ENCODE assay signal across 7 mouse cellular contexts in genomic region chr17:28349901-28350465, GRCm38 (mm10). TPM values are rescaled to one million over a fixed set of nuclear protein-coding genes. Genes with fewer than 3 reads are reported as not detected.
DNase-seq lines count a peak whose midpoint lies in the region; ATAC-seq and TF ChIP-seq lines count a peak whose summit lies in the region.

No protein-coding gene starts in this region.

- no peak overlapping the region for H3K27ac ChIP-seq in ES-E14 (ENCODE audit: insufficient read depth, low read depth, low read length, poor library complexity, severe bottlenecking)
- H3K27ac ChIP-seq in forebrain, embryonic 15.5 days (replicated peaks) = peak overlapping the region; percentile 44; the same call in 1 of the 2 replicates
- peak overlapping the region; percentile 99 for H3K27ac ChIP-seq in intestine, embryonic 14.5 days (ENCODE audit: low read depth)
- H3K27ac ChIP-seq in lung, postnatal 0 days (ENCODE audit: low read length) = peak overlapping the region; percentile 98

- ATAC-seq in forebrain, embryonic 15.5 days (replicated peaks) = peak; percentile 58
- ATAC-seq in intestine, embryonic 14.5 days (replicated peaks; ENCODE audit: low FRiP score, low TSS enrichment, low read depth) = peak; percentile 46
- ATAC-seq in lung, postnatal 0 days = peak; percentile 50
- ATAC-seq in erythroid progenitor cell, adult 5-6 weeks (replicated peaks; ENCODE audit: low FRiP score, poor library complexity, severe bottlenecking) = no peak

- peaks cover 11% of the 10 kb centered on the region for H3K27me3 ChIP-seq in forebrain, embryonic 15.5 days
- no peaks in the 10 kb centered on the region for H3K27me3 ChIP-seq in intestine, embryonic 14.5 days (replicated peaks; ENCODE audit: control insufficient read depth, insufficient read depth, low read length)
- no peaks in the 10 kb centered on the region for H3K27me3 ChIP-seq in lung, postnatal 0 days (replicated peaks; ENCODE audit: insufficient read depth, low read length)

- no peak for TF ChIP-seq EP300 in lung, postnatal 0 days (IDR thresholded peaks at IDR 0.05)

- no peaks in the 10 kb centered on the region for H3K36me3 ChIP-seq in ES-E14 (ENCODE audit: control insufficient read depth, insufficient read depth, low read length, poor library complexity, severe bottlenecking)
- no peaks in the 10 kb centered on the region for H3K36me3 ChIP-seq in forebrain, embryonic 15.5 days
- no peaks in the 10 kb centered on the region for H3K36me3 ChIP-seq in intestine, embryonic 14.5 days (ENCODE audit: control insufficient read depth, insufficient read depth, low read length)
- no peaks in the 10 kb centered on the region for H3K36me3 ChIP-seq in lung, postnatal 0 days (ENCODE audit: insufficient read depth, low read length)

- H3K4me3 ChIP-seq in ES-E14 (ENCODE audit: insufficient read depth in 1 of 2, low read depth in 1 of 2, low read length in 2 of 2, poor library complexity in 1 of 2, severe bottlenecking in 1 of 2) = peak overlapping the region; percentile 73 to 93
- H3K4me3 ChIP-seq in forebrain, embryonic 15.5 days = peak overlapping the region; percentile 56
- peak overlapping the region; percentile 82 for H3K4me3 ChIP-seq in intestine, embryonic 14.5 days (ENCODE audit: low read depth, low read length)
- H3K4me3 ChIP-seq in lung, postnatal 0 days (ENCODE audit: low read depth, low read length) = peak overlapping the region; percentile 76

- TF ChIP-seq CTCF in lung, postnatal 0 days (IDR thresholded peaks at IDR 0.05) = no peak

- no peaks in the 10 kb centered on the region for H3K9me3 ChIP-seq in ES-E14 (ENCODE audit: control insufficient read depth, insufficient read depth, low read depth, low read length)
- H3K9me3 ChIP-seq in forebrain, embryonic 15.5 days = no peaks in the 10 kb centered on the region
- no peaks in the 10 kb centered on the region for H3K9me3 ChIP-seq in intestine, embryonic 14.5 days (ENCODE audit: control insufficient read depth, low read length)
- H3K9me3 ChIP-seq in lung, postnatal 0 days (ENCODE audit: low read length) = no peaks in the 10 kb centered on the region

- DNase-seq in 3T3-L1 (ENCODE audit: low read depth, low spot score) (peak; percentile 43), ES-E14 (ENCODE audit: low read depth, low spot score) (no peak)
- no peak for DNase-seq in intestine, embryonic 14.5 days (ENCODE audit: low spot score)
- no peak for DNase-seq in lung, postnatal 0 days (ENCODE audit: low spot score)
- DNase-seq in right cerebral cortex, postnatal 4 days = no peak

- peak overlapping the region; percentile 83 for H3K4me2 ChIP-seq in forebrain, embryonic 15.5 days (replicated peaks)
- H3K4me2 ChIP-seq in intestine, embryonic 14.5 days (ENCODE audit: low read length) = peak overlapping the region; percentile 94
- peak overlapping the region; percentile 75 for H3K4me2 ChIP-seq in lung, postnatal 0 days (replicated peaks; ENCODE audit: low read depth, low read length)

- peak overlapping the region; percentile 47 for H3K9ac ChIP-seq in ES-E14 (ENCODE audit: insufficient read depth, low read depth, low read length, poor library complexity, severe bottlenecking)
- H3K9ac ChIP-seq in forebrain, embryonic 15.5 days (replicated peaks) = peak overlapping the region; percentile 58
- H3K9ac ChIP-seq in intestine, embryonic 14.5 days (ENCODE audit: low read length) = peak overlapping the region; percentile 79
- peak overlapping the region; percentile 97 for H3K9ac ChIP-seq in lung, postnatal 0 days (replicated peaks; ENCODE audit: low read depth)

- under 1% methylated on average over 50 of the region's 54 CpGs for WGBS in forebrain, embryonic 15.5 days
- 2% methylated on average over 45 of the region's 54 CpGs for WGBS in intestine, embryonic 14.5 days
- 4% methylated on average over 35 of the region's 54 CpGs for WGBS in lung, postnatal 0 days

- in situ Hi-C loops in ES-E14 (cut with MboI; ENCODE audit: low sequenced_read_pairs in 2 of 2, unreplicated experiment in 2 of 2) = no loop called here

- H3K4me1 ChIP-seq in ES-E14 (ENCODE audit: control insufficient read depth in 2 of 2, insufficient read depth in 2 of 2, low read length in 2 of 2, poor library complexity in 1 of 2) = peaks cover 2 to 45% of the 10 kb centered on the region in 2 experiments; a peak in 2 of 4 replicates
- peaks cover 37% of the 10 kb centered on the region for H3K4me1 ChIP-seq in forebrain, embryonic 15.5 days
- peaks cover 50% of the 10 kb centered on the region for H3K4me1 ChIP-seq in intestine, embryonic 14.5 days (replicated peaks; ENCODE audit: control insufficient read depth, insufficient read depth, low read length)
- H3K4me1 ChIP-seq in lung, postnatal 0 days (ENCODE audit: insufficient read depth, low read depth, low read length) = peaks cover 25% of the 10 kb centered on the region; the same call in 1 of the 2 replicates

TF ChIP-seq in ES-E14, 5 proteins besides CTCF, POLR2A, EP300 and RAD21:
- TF ChIP-seq MAFK (IDR thresholded peaks at IDR 0.05; ENCODE audit: insufficient read depth, low read depth, low read length) (no peak), CHD2 (IDR thresholded peaks at IDR 0.05; ENCODE audit: low read depth, low read length) (no peak), HCFC1 (IDR thresholded peaks at IDR 0.05; ENCODE audit: borderline replicate concordance, insufficient read depth, low read length) (no peak), ZNF384 (IDR thresholded peaks at IDR 0.05; ENCODE audit: low read depth, low read length) (no peak), ZC3H11A (IDR thresholded peaks at IDR 0.05; ENCODE audit: borderline replicate concordance, low read depth, low read length) (no peak)
TF ChIP-seq in ES-E14: peak in this region for 0.

RNA-seq across cellular contexts. Expression of gene Tead3, which starts 0.6 kb away (rescaled TPM):
- total RNA-seq in ES-E14 (2012; rRNA removed) = 8.0 and 9.0 TPM in 2 replicates
- 1.9 TPM in 2 replicates for polyA plus RNA-seq in forebrain, embryonic 15.5 days (2015; fragmentation: Nextera tagmentation; extraction: Ambion mirVana)
- polyA plus RNA-seq in intestine, embryonic 14.5 days (2014; fragmentation: Nextera tagmentation; extraction: Ambion mirVana) = 12.0 and 13.3 TPM in 2 replicates
- polyA plus RNA-seq in lung, postnatal 0 days (2015; fragmentation: Nextera tagmentation; extraction: Ambion mirVana) = 9.7 and 11.4 TPM in 2 replicates
- total RNA-seq in erythroid progenitor cell, adult 5-6 weeks (2015; ENCODE audit: low replicate concordance) = not detected in 2 replicates
- total RNA-seq in erythroid progenitor cell, adult 5-6 weeks (2017; ENCODE audit: low replicate concordance) = not detected in 2 replicates

RNA-seq across cellular contexts. Expression of gene Tulp1, which starts 15.0 kb away (rescaled TPM):
- total RNA-seq in ES-E14 (2012; rRNA removed) = 3.7 and 4.1 TPM in 2 replicates
- 1.2 and 1.8 TPM in 2 replicates for polyA plus RNA-seq in forebrain, embryonic 15.5 days (2015; fragmentation: Nextera tagmentation; extraction: Ambion mirVana)
- polyA plus RNA-seq in intestine, embryonic 14.5 days (2014; fragmentation: Nextera tagmentation; extraction: Ambion mirVana) = 3.7 and 4.0 TPM in 2 replicates
- 18.1 and 22.7 TPM in 2 replicates for polyA plus RNA-seq in lung, postnatal 0 days (2015; fragmentation: Nextera tagmentation; extraction: Ambion mirVana)
- total RNA-seq in erythroid progenitor cell, adult 5-6 weeks (2015; ENCODE audit: low replicate concordance) = not detected in 2 replicates
- total RNA-seq in erythroid progenitor cell, adult 5-6 weeks (2017; ENCODE audit: low replicate concordance) = not detected in 2 replicates

RNA-seq across cellular contexts. Expression of gene Rpl10a, which starts 21.7 kb away (rescaled TPM):
- total RNA-seq in ES-E14 (2012; rRNA removed) = 2,234 and 2,688 TPM in 2 replicates
- polyA plus RNA-seq in forebrain, embryonic 15.5 days (2015; fragmentation: Nextera tagmentation; extraction: Ambion mirVana) = 359 and 384 TPM in 2 replicates
- polyA plus RNA-seq in intestine, embryonic 14.5 days (2014; fragmentation: Nextera tagmentation; extraction: Ambion mirVana) = 909 and 955 TPM in 2 replicates
- polyA plus RNA-seq in lung, postnatal 0 days (2015; fragmentation: Nextera tagmentation; extraction: Ambion mirVana) = 446 and 458 TPM in 2 replicates
- total RNA-seq in erythroid progenitor cell, adult 5-6 weeks (2015; ENCODE audit: low replicate concordance) = 515 and 750 TPM in 2 replicates
- total RNA-seq in erythroid progenitor cell, adult 5-6 weeks (2017; ENCODE audit: low replicate concordance) = 184 and 203 TPM in 2 replicates

RNA-seq across cellular contexts. Expression of gene Fance, which starts 36.7 kb away (rescaled TPM):
- 25.9 and 39.8 TPM in 2 replicates for total RNA-seq in ES-E14 (2012; rRNA removed)
- polyA plus RNA-seq in forebrain, embryonic 15.5 days (2015; fragmentation: Nextera tagmentation; extraction: Ambion mirVana) = 25.9 and 27.4 TPM in 2 replicates
- polyA plus RNA-seq in intestine, embryonic 14.5 days (2014; fragmentation: Nextera tagmentation; extraction: Ambion mirVana) = 27.3 and 33.7 TPM in 2 replicates
- 21.8 and 24.3 TPM in 2 replicates for polyA plus RNA-seq in lung, postnatal 0 days (2015; fragmentation: Nextera tagmentation; extraction: Ambion mirVana)
- total RNA-seq in erythroid progenitor cell, adult 5-6 weeks (2015; ENCODE audit: low replicate concordance) = 9.7 and 10.5 TPM in 2 replicates
- total RNA-seq in erythroid progenitor cell, adult 5-6 weeks (2017; ENCODE audit: low replicate concordance) = 0.76 and 9.8 TPM in 2 replicates

Comparison
In these comparisons a context has a peak if more than half of its experiments do, and no peak if none do; other contexts are left out.
1. H3K9ac ChIP-seq: peak in every context shown above with its lines; median percentile 97 in lung, postnatal 0 days; 79 in intestine, embryonic 14.5 days; 58 in forebrain, embryonic 15.5 days; 47 in ES-E14.